Mouse (Mus musculus): Measurements from ENCODE around the gene Cebpzos. TPM values are rescaled to one million over a fixed set of nuclear protein-coding genes. Genes with fewer than 3 reads are reported as not detected.
A peak's percentile ranks its signal among the peaks of the same experiment; 100 is the strongest.

The Cebpzos gene
- polyA plus RNA-seq, 2 experiments, result 34.3 to 104 TPM

DNA sequence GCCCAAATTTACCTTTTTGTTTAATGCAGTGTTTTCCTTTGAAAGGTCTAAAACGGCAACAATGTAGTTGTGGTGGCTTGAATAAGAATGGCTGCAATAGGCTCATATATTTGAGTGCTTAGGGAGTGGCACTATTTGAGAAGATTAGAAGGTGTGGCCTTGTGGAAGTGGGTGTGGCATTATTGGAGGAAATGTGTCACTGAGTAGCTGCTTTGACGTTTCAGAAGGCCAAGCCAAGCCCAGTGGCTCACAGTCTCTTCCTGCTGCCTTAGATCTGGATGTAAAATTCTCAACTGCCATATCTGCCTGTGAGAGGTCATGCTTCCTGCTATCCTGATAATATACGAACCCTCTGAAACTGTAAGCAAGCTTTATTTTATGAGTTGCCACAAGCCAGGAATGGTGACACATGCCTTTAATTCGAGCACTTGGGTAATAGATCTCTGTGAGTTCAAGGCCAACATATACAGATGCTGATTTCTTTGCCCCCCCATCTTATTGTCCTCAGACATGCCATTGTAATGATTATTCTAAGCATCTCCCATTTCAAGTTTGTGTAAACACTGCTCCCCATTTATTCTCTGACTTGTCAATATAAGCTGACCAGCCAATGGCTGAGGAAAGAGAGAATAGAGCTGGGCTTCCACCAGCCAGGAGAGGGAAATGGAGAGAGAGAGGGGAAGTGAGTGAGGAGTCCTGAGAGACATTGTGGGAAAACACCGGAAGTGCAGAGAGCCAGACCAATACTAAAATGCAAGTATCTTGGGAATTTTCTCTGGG is 30.8 kb upstream of the Cebpzos start:
- H3K9me3 ChIP-seq (ENCODE audit: control insufficient read depth, low read length), result no peaks in the 10 kb centered on the region
- DNase-seq (ENCODE audit: low spot score) (no peak), ATAC-seq (ENCODE audit: low FRiP score, low read depth) (no peak)
- H3K36me3 ChIP-seq (ENCODE audit: control insufficient read depth, insufficient read depth, low read length), result no peaks in the 10 kb centered on the region
- H3K27me3 ChIP-seq (ENCODE audit: control insufficient read depth, insufficient read depth, low read length), result no peaks in the 10 kb centered on the region
- no peak overlapping the region for H3K4me2 ChIP-seq (replicated peaks; ENCODE audit: low read depth, low read length, severe bottlenecking)
- no peak for TF ChIP-seq POLR2A (IDR thresholded peaks at IDR 0.05; ENCODE audit: borderline replicate concordance, extremely low read depth, insufficient read depth, insufficient read length)
- H3K4me1 ChIP-seq (ENCODE audit: control insufficient read depth, insufficient read depth, low read length), result 0 out of 2 replicates have a peak, but pooled peaks cover 3% of the 10 kb centered on the region
- no peak overlapping the region for H3K27ac ChIP-seq (replicated peaks; ENCODE audit: low read depth, low read length)
- H3K4me3 ChIP-seq (replicated peaks; ENCODE audit: low read length), result no peak overlapping the region
- no peak overlapping the region for H3K9ac ChIP-seq (ENCODE audit: low read depth, low read length, severe bottlenecking)
- WGBS, result 79% methylated on average over 5 of the region's 5 CpGs

DNA sequence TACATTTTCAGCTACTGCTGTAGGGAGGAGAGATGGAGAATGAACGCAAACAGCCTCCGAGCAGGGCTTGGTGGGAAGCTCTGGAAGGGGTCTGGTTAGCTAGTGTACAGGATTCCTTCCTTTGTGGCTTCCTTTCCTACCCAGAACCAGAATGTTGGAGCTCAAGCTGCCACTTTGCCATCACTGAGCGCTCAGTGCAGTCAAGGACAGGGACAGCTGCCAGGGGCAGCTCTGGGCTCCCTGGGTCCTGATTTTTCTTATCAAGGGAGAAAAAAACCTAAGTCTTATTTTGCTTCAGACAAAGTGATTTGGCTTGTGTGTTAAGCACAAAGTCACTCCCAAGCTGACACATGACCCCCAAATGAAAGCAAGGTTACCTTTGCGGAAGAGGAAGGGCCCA is 27.7 kb upstream of the Cebpzos start:
- ATAC-seq (ENCODE audit: low FRiP score, low read depth) (no peak), DNase-seq (ENCODE audit: low spot score) (no peak)
- 82% methylated on average over 4 of the region's 4 CpGs for WGBS
- Histone ChIP-seq H3K4me3 (replicated peaks; ENCODE audit: low read length) (no peak overlapping the region), H3K27ac (replicated peaks; ENCODE audit: low read depth, low read length) (no peak overlapping the region), H3K4me2 (replicated peaks; ENCODE audit: low read depth, low read length, severe bottlenecking) (no peak overlapping the region), H3K9ac (ENCODE audit: low read depth, low read length, severe bottlenecking) (no peak overlapping the region), H3K36me3 (ENCODE audit: control insufficient read depth, insufficient read depth, low read length) (no peaks in the 10 kb centered on the region), H3K9me3 (ENCODE audit: control insufficient read depth, low read length) (no peaks in the 10 kb centered on the region), H3K27me3 (ENCODE audit: control insufficient read depth, insufficient read depth, low read length) (no peaks in the 10 kb centered on the region), H3K4me1 (ENCODE audit: control insufficient read depth, insufficient read depth, low read length) (no peaks in the 10 kb centered on the region)
- no peak for TF ChIP-seq POLR2A (IDR thresholded peaks at IDR 0.05; ENCODE audit: borderline replicate concordance, extremely low read depth, insufficient read depth, insufficient read length)

DNA sequence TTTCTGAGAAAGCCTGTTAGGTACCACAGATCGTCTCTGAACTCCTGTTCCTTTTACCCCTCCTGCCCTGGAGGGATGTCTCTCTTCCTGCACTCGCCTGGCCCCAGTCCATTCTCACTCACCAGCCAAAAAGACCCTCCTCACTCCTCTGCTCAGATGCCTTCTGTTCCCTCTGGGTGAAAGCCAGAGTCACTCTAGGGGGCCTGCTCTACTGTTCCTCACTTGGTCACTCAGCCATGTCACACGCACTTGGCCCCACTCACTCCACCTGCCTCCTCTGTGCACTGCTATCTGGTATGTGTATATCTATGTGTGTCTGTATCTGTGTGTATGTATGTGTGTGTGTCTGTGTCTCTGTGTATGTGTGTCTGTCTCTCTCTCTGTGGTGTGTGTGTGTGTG is 27.1 kb upstream of the Cebpzos start:
- ATAC-seq (ENCODE audit: low FRiP score, low read depth) (no peak), DNase-seq (ENCODE audit: low spot score) (no peak)
- H3K4me1 ChIP-seq (ENCODE audit: control insufficient read depth, insufficient read depth, low read length), result no peaks in the 10 kb centered on the region
- no peaks in the 10 kb centered on the region for H3K36me3 ChIP-seq (ENCODE audit: control insufficient read depth, insufficient read depth, low read length)
- 52% methylated on average over 3 of the region's 3 CpGs for WGBS
- no peak for TF ChIP-seq POLR2A (IDR thresholded peaks at IDR 0.05; ENCODE audit: borderline replicate concordance, extremely low read depth, insufficient read depth, insufficient read length)
- H3K4me3 ChIP-seq (replicated peaks; ENCODE audit: low read length), result no peak overlapping the region
- no peak overlapping the region for H3K9ac ChIP-seq (ENCODE audit: low read depth, low read length, severe bottlenecking)
- H3K27ac ChIP-seq (replicated peaks; ENCODE audit: low read depth, low read length), result no peak overlapping the region
- no peaks in the 10 kb centered on the region for H3K27me3 ChIP-seq (ENCODE audit: control insufficient read depth, insufficient read depth, low read length)
- H3K4me2 ChIP-seq (replicated peaks; ENCODE audit: low read depth, low read length, severe bottlenecking), result no peak overlapping the region
- H3K9me3 ChIP-seq (ENCODE audit: control insufficient read depth, low read length), result no peaks in the 10 kb centered on the region

DNA sequence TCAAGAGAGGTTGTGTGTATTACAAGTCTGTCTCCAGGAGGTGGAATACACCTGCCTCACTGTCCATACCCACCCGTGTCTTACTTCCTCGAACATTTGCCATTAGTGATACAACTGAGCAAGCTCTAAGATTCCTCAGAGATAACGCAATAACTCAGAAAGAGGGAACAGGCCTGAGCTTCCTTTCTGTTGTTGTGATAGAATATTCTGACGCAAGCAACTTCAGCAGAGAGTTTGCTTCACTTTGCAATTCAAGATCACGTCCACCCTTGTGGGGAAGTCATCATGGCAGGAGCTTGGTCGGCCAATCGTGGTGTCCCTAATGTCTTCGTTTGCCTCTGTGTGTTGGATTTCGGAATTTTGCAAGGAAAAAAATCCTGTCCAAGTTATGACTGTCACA is 25.3 kb upstream of the Cebpzos start:
- DNase-seq (ENCODE audit: low spot score), result no peak
- no peak overlapping the region for H3K4me2 ChIP-seq (replicated peaks; ENCODE audit: low read depth, low read length, severe bottlenecking)
- WGBS, result 76% methylated on average over 9 of the region's 9 CpGs
- no peaks in the 10 kb centered on the region for H3K36me3 ChIP-seq (ENCODE audit: control insufficient read depth, insufficient read depth, low read length)
- H3K4me3 ChIP-seq (replicated peaks; ENCODE audit: low read length), result no peak overlapping the region
- H3K27me3 ChIP-seq (ENCODE audit: control insufficient read depth, insufficient read depth, low read length), result no peaks in the 10 kb centered on the region
- no peak overlapping the region for H3K27ac ChIP-seq (replicated peaks; ENCODE audit: low read depth, low read length)
- no peak for TF ChIP-seq POLR2A (IDR thresholded peaks at IDR 0.05; ENCODE audit: borderline replicate concordance, extremely low read depth, insufficient read depth, insufficient read length)
- H3K4me1 ChIP-seq (ENCODE audit: control insufficient read depth, insufficient read depth, low read length), result peaks cover 2% of the 10 kb centered on the region; the same call in 1 of the 2 replicates
- no peak for ATAC-seq (ENCODE audit: low FRiP score, low read depth)
- no peak overlapping the region for H3K9ac ChIP-seq (ENCODE audit: low read depth, low read length, severe bottlenecking)
- H3K9me3 ChIP-seq (ENCODE audit: control insufficient read depth, low read length), result no peaks in the 10 kb centered on the region

DNA sequence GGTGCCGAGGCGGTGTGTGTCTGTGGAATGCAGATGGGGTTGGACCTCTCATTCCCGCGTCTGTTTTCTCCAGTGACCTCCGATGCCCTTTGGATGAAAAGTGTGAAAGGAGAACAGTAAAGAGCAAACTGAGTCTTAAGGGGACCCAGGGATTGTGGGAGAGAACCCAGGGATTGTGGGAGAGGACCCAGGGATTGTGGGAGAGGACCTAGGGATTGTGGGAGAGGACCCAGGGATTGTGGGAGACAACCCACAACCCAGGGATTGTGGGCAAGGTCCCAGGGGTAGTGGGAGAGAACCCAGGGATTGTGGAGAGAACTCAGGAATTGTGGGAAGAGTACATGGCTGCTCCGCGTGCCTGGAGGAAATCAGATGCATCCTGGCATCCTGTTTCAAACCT is 21.3 kb upstream of the Cebpzos start:
- Histone ChIP-seq H3K4me2 (replicated peaks; ENCODE audit: low read depth, low read length, severe bottlenecking) (peak overlapping the region; percentile 43), H3K4me1 (ENCODE audit: control insufficient read depth, insufficient read depth, low read length) (peaks cover 2% of the 10 kb centered on the region; the same call in 1 of the 2 replicates), H3K27ac (replicated peaks; ENCODE audit: low read depth, low read length) (no peak overlapping the region), H3K9ac (ENCODE audit: low read depth, low read length, severe bottlenecking) (0 out of 2 replicates have a peak overlapping the region, but pooled peaks have one; percentile 43), H3K4me3 (replicated peaks; ENCODE audit: low read length) (no peak overlapping the region), H3K36me3 (ENCODE audit: control insufficient read depth, insufficient read depth, low read length) (no peaks in the 10 kb centered on the region), H3K27me3 (ENCODE audit: control insufficient read depth, insufficient read depth, low read length) (no peaks in the 10 kb centered on the region), H3K9me3 (ENCODE audit: control insufficient read depth, low read length) (no peaks in the 10 kb centered on the region)
- TF ChIP-seq POLR2A (IDR thresholded peaks at IDR 0.05; ENCODE audit: borderline replicate concordance, extremely low read depth, insufficient read depth, insufficient read length), result no peak
- 74% methylated on average over 7 of the region's 7 CpGs for WGBS
- ATAC-seq (ENCODE audit: low FRiP score, low read depth), result no peak
- DNase-seq (ENCODE audit: low spot score), result no peak
